Mouse (Mus musculus) NIH3T3 (cell line): Measurements from ENCODE around the gene 2210017I01Rik.

Source experiments
- DNase-seq: peaks from one replicate; pipeline ENCODE4 v3.0.0-alpha.2; 2012; ENCODE audit warnings: low read depth

2210017I01Rik gene

GRCm38 (mm10) chr3:92607392-92607791 lies at the start of gene 2210017I01Rik:
Gene 2210017I01Rik, minus strand, starts transcription at chr3:92607492.
- DNase-seq = no peak

- no peak for DNase-seq
Measured at GRCm38 (mm10) chr3:92656826-92657225, 49.5 kb upstream of the 2210017I01Rik start, which contains the start of gene Lce1b. Gene Lce1b, minus strand, starts transcription at chr3:92656926.

GRCm38 (mm10) chr3:92648207-92648606 lies 40.9 kb upstream of the 2210017I01Rik start, which contains the start of gene Lce1a1:
Gene Lce1a1, minus strand, starts transcription at chr3:92648307.
- DNase-seq = no peak

GRCm38 (mm10) chr3:92639854-92640253 lies 32.6 kb upstream of the 2210017I01Rik start:
- no peak for DNase-seq

GRCm38 (mm10) chr3:92638653-92638991 lies 31.3 kb upstream of the 2210017I01Rik start:
- DNase-seq = no peak

- no peak for DNase-seq
Measured at GRCm38 (mm10) chr3:92637745-92638652, 30.7 kb upstream of the 2210017I01Rik start.

- no peak for DNase-seq
Measured at GRCm38 (mm10) chr3:92621560-92621959, 14.3 kb upstream of the 2210017I01Rik start, which contains the start of gene Lce6a. Gene Lce6a, minus strand, starts transcription at chr3:92621660.

- DNase-seq = no peak
Measured at GRCm38 (mm10) chr3:92609804-92610203, 2.5 kb upstream of the 2210017I01Rik start.

GRCm38 (mm10) chr3:92602169-92602568 lies 5.1 kb downstream of the 2210017I01Rik start:
- peak; percentile 44 for DNase-seq

GRCm38 (mm10) chr3:92600456-92600855 lies 6.8 kb downstream of the 2210017I01Rik start:
- DNase-seq = no peak

- no peak for DNase-seq
Measured at GRCm38 (mm10) chr3:92599973-92600372, 7.3 kb downstream of the 2210017I01Rik start.

- no peak for DNase-seq
Measured at GRCm38 (mm10) chr3:92598429-92598828, 8.9 kb downstream of the 2210017I01Rik start.

GRCm38 (mm10) chr3:92588858-92589257 lies 18.4 kb downstream of the 2210017I01Rik start, which contains the start of gene Smcp:
Gene Smcp, minus strand, starts transcription at chr3:92588997.
- no peak for DNase-seq

- DNase-seq = no peak
Measured at GRCm38 (mm10) chr3:92587190-92587589, 20.1 kb downstream of the 2210017I01Rik start.

- DNase-seq = no peak
Measured at GRCm38 (mm10) chr3:92585055-92585454, 22.2 kb downstream of the 2210017I01Rik start.

GRCm38 (mm10) chr3:92583164-92583826 lies 24.0 kb downstream of the 2210017I01Rik start:
- no peak for DNase-seq

- DNase-seq = no peak
Measured at GRCm38 (mm10) chr3:92579508-92579907, 27.8 kb downstream of the 2210017I01Rik start.

- no peak for DNase-seq
Measured at GRCm38 (mm10) chr3:92578652-92579413, 28.5 kb downstream of the 2210017I01Rik start.

GRCm38 (mm10) chr3:92573449-92574041 lies 33.7 kb downstream of the 2210017I01Rik start, which contains the start of gene Ivl:
Gene Ivl, minus strand, starts transcription at chr3:92573735.
- no peak for DNase-seq

GRCm38 (mm10) chr3:92572514-92573155 lies 34.7 kb downstream of the 2210017I01Rik start:
- no peak for DNase-seq

GRCm38 (mm10) chr3:92568752-92569151 lies 38.5 kb downstream of the 2210017I01Rik start:
- DNase-seq = no peak
